Comparison of ENCODE assay signal across 11 mouse cellular contexts in genomic region chr7:75607248-75607647, GRCm38 (mm10).
"Had no signal": no experiment of that assay in that cellular context is flagged by ENCODE, and none has a peak within 500 bp of the region (broad histone marks: within the 10 kb centered on the region; RNA-seq: fewer than 3 reads in every experiment).

No protein-coding gene starts in this region.

- H3K9me3 ChIP-seq: limb, embryonic 13.5 days; midbrain, embryonic 12.5 days had no signal

- DNase-seq: kidney, postnatal 36 days; layer of hippocampus, adult 9-11 months; layer of hippocampus, postnatal 36 days; lung, adult 18-20 months; right cerebral cortex, postnatal 14 days; thymus, postnatal 36 days had no signal

- H3K4me2 ChIP-seq: limb, embryonic 13.5 days; midbrain, embryonic 12.5 days had no signal

- H3K4me3 ChIP-seq: limb, embryonic 13.5 days; midbrain, embryonic 12.5 days had no signal

- H3K9ac ChIP-seq: limb, embryonic 13.5 days; liver, embryonic 14.5 days; midbrain, embryonic 12.5 days had no signal

- H3K27ac ChIP-seq: kidney, postnatal 0 days; limb, embryonic 13.5 days; liver, embryonic 14.5 days; midbrain, embryonic 12.5 days had no signal

- H3K4me1 ChIP-seq: limb, embryonic 13.5 days; midbrain, embryonic 12.5 days had no signal

- H3K27me3 ChIP-seq: limb, embryonic 13.5 days; midbrain, embryonic 12.5 days had no signal

- ATAC-seq: midbrain, embryonic 16.5 days had no signal
